In the genomic region with DNA sequence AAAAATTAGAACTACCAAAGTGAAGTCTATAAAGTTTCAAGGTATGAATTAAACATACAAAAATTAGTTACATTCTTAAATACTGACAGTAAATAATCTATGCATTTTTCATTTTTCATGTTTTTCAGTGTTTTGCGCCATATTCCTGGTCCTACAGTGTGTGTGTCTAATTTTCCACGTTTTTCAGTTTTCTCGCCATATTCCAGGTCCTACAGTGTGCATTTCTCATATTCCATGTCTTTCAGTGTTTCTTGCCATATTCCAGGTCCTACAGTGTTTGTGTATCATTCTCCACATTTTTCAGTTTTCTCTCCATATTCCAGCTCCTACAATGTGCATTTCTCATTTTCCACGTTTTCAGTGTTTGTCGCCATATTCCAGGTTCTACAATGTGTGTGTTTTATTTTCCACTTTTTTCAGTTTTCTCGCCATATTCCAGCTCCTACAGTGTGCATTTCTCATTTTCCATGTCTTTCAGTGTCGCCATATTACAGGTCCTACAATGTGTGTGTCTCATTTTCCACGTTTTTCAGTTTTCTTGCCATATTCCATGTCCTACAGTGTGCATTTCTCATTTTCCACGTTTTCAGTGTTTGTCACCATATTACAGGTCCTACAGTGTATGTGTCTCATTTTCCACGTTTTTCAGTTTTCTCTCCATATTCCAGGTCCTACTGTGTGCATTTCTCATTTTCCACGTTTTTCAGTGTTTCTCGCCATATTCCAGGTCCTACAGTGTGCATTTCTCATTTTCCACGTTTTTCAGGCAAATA, we compare ENCODE assay signal across 8 mouse cellular contexts.
A peak's percentile ranks its signal among the peaks of the same experiment; 100 is the strongest.
DNase-seq lines count a peak whose midpoint lies in the region; ATAC-seq and TF ChIP-seq lines count a peak whose summit lies in the region.

No protein-coding gene starts in this region.

- no peak overlapping the region for H3K4me2 ChIP-seq in hindbrain, embryonic 16.5 days (ENCODE audit: low read length)
- H3K4me2 ChIP-seq in limb, embryonic 14.5 days (replicated peaks; ENCODE audit: low read depth, low read length, severe bottlenecking), result no peak overlapping the region
- no peak overlapping the region for H3K4me2 ChIP-seq in stomach, embryonic 16.5 days (ENCODE audit: low read depth, low read length)

- H3K4me1 ChIP-seq in hindbrain, embryonic 10.5 days (replicated peaks), result no peaks in the 10 kb centered on the region
- H3K4me1 ChIP-seq in hindbrain, embryonic 16.5 days (ENCODE audit: control insufficient read depth, insufficient read depth, low read depth, low read length), result no peaks in the 10 kb centered on the region
- no peaks in the 10 kb centered on the region for H3K4me1 ChIP-seq in limb, embryonic 14.5 days (ENCODE audit: control insufficient read depth, insufficient read depth, low read length)
- no peaks in the 10 kb centered on the region for H3K4me1 ChIP-seq in stomach, embryonic 16.5 days (ENCODE audit: control insufficient read depth, insufficient read depth, low read length)

- ATAC-seq in hindbrain, embryonic 16.5 days, result no peak; the same call in 1 of the 2 replicates
- no peak; the same call in 1 of the 2 replicates for ATAC-seq in limb, embryonic 14.5 days (ENCODE audit: low FRiP score, low read depth)
- ATAC-seq in stomach, embryonic 16.5 days (ENCODE audit: insufficient read depth, low FRiP score), result peak; percentile 72

- WGBS in hindbrain, embryonic 10.5 days, result 56% methylated on average over 13 of the region's 13 CpGs
- WGBS in hindbrain, embryonic 16.5 days, result 67% methylated on average over 13 of the region's 13 CpGs
- WGBS in limb, embryonic 14.5 days, result 64% methylated on average over 13 of the region's 13 CpGs
- 62% methylated on average over 13 of the region's 13 CpGs for WGBS in stomach, embryonic 16.5 days

- H3K9me3 ChIP-seq in hindbrain, embryonic 10.5 days, result peaks cover 5% of the 10 kb centered on the region
- no peaks in the 10 kb centered on the region for H3K9me3 ChIP-seq in hindbrain, embryonic 16.5 days (ENCODE audit: control insufficient read depth, low read length)
- H3K9me3 ChIP-seq in limb, embryonic 14.5 days (ENCODE audit: control insufficient read depth, low read length), result peaks cover 4% of the 10 kb centered on the region; the same call in 1 of the 2 replicates
- no peaks in the 10 kb centered on the region for H3K9me3 ChIP-seq in stomach, embryonic 16.5 days (replicated peaks; ENCODE audit: control insufficient read depth, low read length)

- H3K27ac ChIP-seq in hindbrain, embryonic 10.5 days, result no peak overlapping the region
- no peak overlapping the region for H3K27ac ChIP-seq in hindbrain, embryonic 16.5 days (ENCODE audit: low read depth, low read length)
- no peak overlapping the region for H3K27ac ChIP-seq in limb, embryonic 14.5 days (replicated peaks; ENCODE audit: low read depth, low read length)
- no peak overlapping the region for H3K27ac ChIP-seq in stomach, embryonic 16.5 days (ENCODE audit: low read length)

- peak; percentile 77 for DNase-seq in hindbrain, embryonic 10.5 days (ENCODE audit: low spot score)
- DNase-seq in ES-CJ7 (ENCODE audit: low read depth, low spot score), result peak; percentile 14
- DNase-seq in c-Kit-positive CD71-positive TER-119-positive erythroid progenitor cells, embryonic 14.5 days (ENCODE audit: low spot score), result peak; percentile 34
- DNase-seq in limb, embryonic 14.5 days (ENCODE audit: low spot score), result peak; percentile 61
- no peak for DNase-seq in layer of hippocampus, adult 8-10 months (ENCODE audit: low spot score in 2 of 2)
- no peak for DNase-seq in lung, postnatal 25 days (ENCODE audit: low spot score)

- TF ChIP-seq POLR2A in limb, embryonic 14.5 days (IDR thresholded peaks at IDR 0.05; ENCODE audit: borderline replicate concordance, extremely low read depth, insufficient read depth, insufficient read length), result no peak

- H3K36me3 ChIP-seq in hindbrain, embryonic 10.5 days, result no peaks in the 10 kb centered on the region
- H3K36me3 ChIP-seq in hindbrain, embryonic 16.5 days (ENCODE audit: control insufficient read depth, insufficient read depth, low read length), result no peaks in the 10 kb centered on the region
- H3K36me3 ChIP-seq in limb, embryonic 14.5 days (ENCODE audit: control insufficient read depth, insufficient read depth, low read length), result no peaks in the 10 kb centered on the region
- H3K36me3 ChIP-seq in stomach, embryonic 16.5 days (ENCODE audit: control insufficient read depth, insufficient read depth, low read length), result no peaks in the 10 kb centered on the region

- H3K4me3 ChIP-seq in hindbrain, embryonic 10.5 days, result no peak overlapping the region
- H3K4me3 ChIP-seq in hindbrain, embryonic 16.5 days (ENCODE audit: low read length), result no peak overlapping the region
- no peak overlapping the region for H3K4me3 ChIP-seq in limb, embryonic 14.5 days (replicated peaks; ENCODE audit: low read length)
- H3K4me3 ChIP-seq in stomach, embryonic 16.5 days (replicated peaks; ENCODE audit: low read length), result no peak overlapping the region

- H3K27me3 ChIP-seq in hindbrain, embryonic 10.5 days (ENCODE audit: insufficient read depth, poor library complexity, severe bottlenecking), result no peaks in the 10 kb centered on the region
- H3K27me3 ChIP-seq in hindbrain, embryonic 16.5 days (replicated peaks; ENCODE audit: control insufficient read depth, insufficient read depth, low read length), result no peaks in the 10 kb centered on the region
- no peaks in the 10 kb centered on the region for H3K27me3 ChIP-seq in limb, embryonic 14.5 days (ENCODE audit: control insufficient read depth, insufficient read depth, low read length)
- H3K27me3 ChIP-seq in stomach, embryonic 16.5 days (ENCODE audit: control insufficient read depth, insufficient read depth, low read length), result no peaks in the 10 kb centered on the region

- H3K9ac ChIP-seq in hindbrain, embryonic 16.5 days (ENCODE audit: low read depth, low read length), result no peak overlapping the region
- H3K9ac ChIP-seq in limb, embryonic 14.5 days (ENCODE audit: low read depth, low read length, severe bottlenecking), result no peak overlapping the region
- no peak overlapping the region for H3K9ac ChIP-seq in stomach, embryonic 16.5 days (ENCODE audit: low read length)

Comparison
In these comparisons a context has a peak if more than half of its experiments do, and no peak if none do; other contexts are left out.
1. DNase-seq: peak in hindbrain, embryonic 10.5 days (single experiment), ES-CJ7 (single experiment), c-Kit-positive CD71-positive TER-119-positive erythroid progenitor cells, embryonic 14.5 days (single experiment) and limb, embryonic 14.5 days (single experiment); none in layer of hippocampus, adult 8-10 months (0 of 2) and lung, postnatal 25 days (single experiment).